Mouse (Mus musculus): ENCODE results near the gene Gm813.

GRCm38 (mm10) chr16:58628336-58628680 lies 11.5 kb upstream of the Gm813 start:
- TF ChIP-seq CTCF (IDR thresholded peaks at IDR 0.05; ENCODE audit: low read depth, low read length) (no peak), POLR2A (IDR thresholded peaks at IDR 0.05; ENCODE audit: borderline replicate concordance, low read depth, low read length) (no peak)

All from bone marrow macrophage, adult 2 months (primary cell).